Mouse (Mus musculus): ENCODE measurements around the gene Fbxl7.

DNA sequence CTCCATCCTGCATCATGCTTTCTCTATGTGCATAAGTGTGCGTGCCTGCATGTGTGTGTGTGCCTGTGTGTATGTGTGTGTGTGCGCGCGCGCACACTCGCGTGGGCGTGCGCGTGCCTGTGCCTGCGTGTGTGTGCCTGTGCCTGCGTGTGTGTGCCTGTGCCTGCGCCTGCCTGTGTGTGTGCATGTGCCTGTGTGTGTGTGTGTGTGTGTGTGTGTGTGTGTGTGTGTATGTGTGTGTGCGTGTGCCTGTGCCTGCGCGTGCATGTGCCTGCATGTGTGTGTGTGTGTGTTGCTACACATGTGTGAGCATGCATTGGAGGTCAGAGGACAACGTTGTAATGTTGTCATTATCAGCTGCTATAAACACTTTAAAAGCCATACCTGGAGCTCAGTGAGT is 272.1 kb downstream of the Fbxl7 start:
- no peak for TF ChIP-seq POLR2A (IDR thresholded peaks at IDR 0.05; ENCODE audit: insufficient read depth, low read depth, low read length)
- TF ChIP-seq EP300 (IDR thresholded peaks at IDR 0.05; ENCODE audit: insufficient read depth, low read depth, low read length): no peak

All from heart, adult 2 months (tissue).